Mouse (Mus musculus) gastrocnemius, adult 8-10 months (tissue): ENCODE data around the gene Hist1h4i. TPM values are rescaled to one million over a fixed set of nuclear protein-coding genes. Genes with fewer than 3 reads are reported as not detected.

ENCODE experiments used
- DNase-seq, 2 experiments: peaks; one replicate each; pipeline ENCODE4 v3.0.0; 2022; ENCODE audit warnings: low spot score in 2 of 2
- total RNA-seq, 4 experiments: library from RNA; stranded (reverse); gene quantifications; 2 replicates each; pipeline ENCODE4 v1.2.4; 2022

The Hist1h4i gene
- total RNA-seq, 4 experiments from 2014 or later, result 28.5 to 37.8 (median 35.7) TPM

GRCm38 (mm10) chr13:22013716-22014115, 27.4 kb downstream of the Hist1h4i start:
- DNase-seq, result no peak

DNA sequence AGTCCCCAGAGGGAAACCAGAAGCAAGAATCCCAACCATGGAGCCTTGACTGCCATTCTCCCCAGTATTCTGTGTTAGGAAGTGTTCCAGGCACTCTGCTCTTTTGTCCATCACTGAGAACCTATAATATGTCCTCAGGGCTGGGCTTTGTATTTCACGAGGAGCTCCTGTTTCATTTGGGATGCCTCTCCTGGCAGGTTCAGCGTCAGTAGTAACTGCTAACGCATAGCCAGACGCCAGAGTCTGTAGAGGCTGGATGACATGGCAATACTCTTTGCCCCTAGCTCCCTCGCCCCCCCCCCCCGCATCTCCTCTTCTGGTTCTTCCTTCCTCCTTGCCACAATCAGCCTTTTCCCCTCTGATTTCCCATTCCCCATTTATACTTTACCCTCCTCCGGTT, 31.5 kb downstream of the Hist1h4i start, which contains the start of gene Prss16:
TSS of gene Prss16 (minus strand) at position 101 of the 400 bp plus-strand sequence.
- DNase-seq, result no peak

GRCm38 (mm10) chr13:22008707-22009106, 32.5 kb downstream of the Hist1h4i start:
- no peak for DNase-seq

DNA sequence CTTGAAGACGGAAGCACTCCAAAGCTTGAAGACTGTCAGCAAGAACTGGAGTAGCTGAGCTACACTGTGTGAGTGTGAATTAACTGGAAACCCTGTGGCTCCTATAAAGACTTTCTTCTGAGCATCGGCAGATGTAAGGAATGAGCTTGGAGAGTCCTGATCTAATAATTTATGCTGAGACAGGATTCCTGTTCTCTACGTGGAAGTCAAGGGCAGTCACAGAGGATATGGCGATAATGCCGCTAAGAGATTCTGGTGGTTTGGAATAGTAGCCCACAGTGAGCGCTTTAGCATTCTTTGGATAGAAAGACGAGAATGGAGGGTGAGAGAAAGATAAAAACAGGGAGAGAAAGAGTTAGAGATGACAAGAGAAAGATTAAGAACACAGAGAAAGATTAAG, 33.3 kb downstream of the Hist1h4i start:
- no peak for DNase-seq

DNA sequence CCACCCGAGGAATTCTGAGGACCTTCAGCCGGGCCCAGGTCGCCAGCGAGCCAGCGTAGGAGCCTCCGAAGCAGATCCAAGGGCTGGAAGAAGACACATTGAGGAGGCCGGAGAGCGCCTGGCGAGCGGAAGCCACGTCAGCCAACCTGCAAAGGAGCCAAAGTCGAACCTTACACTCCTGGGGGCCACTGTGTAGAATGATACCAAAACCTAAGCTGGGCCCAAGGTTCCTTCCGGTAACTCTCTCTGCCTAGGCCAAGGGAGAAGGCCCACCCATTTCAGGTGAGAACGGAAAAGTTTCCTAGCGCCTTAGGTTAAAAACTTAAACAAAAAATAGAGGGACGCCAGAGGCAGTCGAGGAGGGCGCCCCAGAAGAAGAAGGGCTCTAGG, 34.0 kb downstream of the Hist1h4i start:
- no peak for DNase-seq

DNA sequence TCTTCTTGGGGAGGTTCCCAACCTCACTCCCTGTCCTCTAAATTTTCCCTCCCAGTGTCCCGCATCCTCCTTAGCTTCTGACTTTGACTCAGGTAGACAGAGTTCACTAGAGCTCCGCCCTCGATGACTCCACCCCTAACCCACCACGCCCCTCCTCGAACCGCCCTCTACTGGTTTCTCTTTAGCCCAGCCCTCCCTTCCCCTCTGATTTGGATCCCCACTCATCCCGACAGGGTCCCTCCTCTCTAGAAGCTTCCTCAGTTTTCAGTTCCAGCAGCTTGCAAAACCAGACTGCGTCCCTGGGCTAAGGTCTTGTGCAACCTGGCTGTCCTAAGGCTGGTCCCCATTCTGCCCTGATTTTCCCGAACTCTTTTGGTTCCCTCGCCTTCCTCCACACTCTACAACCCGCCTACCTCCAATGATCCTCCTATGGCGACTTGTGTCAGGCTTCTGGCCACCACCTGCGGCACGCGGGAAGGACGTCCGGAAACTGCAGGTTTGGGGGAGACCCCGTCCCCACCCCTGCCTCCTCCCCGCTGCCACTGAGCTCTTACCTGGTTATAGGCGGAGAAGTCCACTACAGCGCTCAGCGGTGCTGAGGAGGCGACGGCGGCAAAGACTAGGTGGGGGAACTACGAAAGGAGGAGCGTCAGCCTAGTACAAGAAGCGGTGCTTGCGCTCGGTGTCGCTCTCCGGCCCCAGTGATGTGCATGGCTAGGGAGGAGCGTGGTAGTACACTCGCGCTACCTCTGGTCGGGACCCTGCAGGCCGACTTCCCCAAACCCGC, 34.6 kb downstream of the Hist1h4i start:
- DNase-seq, result no peak

DNA sequence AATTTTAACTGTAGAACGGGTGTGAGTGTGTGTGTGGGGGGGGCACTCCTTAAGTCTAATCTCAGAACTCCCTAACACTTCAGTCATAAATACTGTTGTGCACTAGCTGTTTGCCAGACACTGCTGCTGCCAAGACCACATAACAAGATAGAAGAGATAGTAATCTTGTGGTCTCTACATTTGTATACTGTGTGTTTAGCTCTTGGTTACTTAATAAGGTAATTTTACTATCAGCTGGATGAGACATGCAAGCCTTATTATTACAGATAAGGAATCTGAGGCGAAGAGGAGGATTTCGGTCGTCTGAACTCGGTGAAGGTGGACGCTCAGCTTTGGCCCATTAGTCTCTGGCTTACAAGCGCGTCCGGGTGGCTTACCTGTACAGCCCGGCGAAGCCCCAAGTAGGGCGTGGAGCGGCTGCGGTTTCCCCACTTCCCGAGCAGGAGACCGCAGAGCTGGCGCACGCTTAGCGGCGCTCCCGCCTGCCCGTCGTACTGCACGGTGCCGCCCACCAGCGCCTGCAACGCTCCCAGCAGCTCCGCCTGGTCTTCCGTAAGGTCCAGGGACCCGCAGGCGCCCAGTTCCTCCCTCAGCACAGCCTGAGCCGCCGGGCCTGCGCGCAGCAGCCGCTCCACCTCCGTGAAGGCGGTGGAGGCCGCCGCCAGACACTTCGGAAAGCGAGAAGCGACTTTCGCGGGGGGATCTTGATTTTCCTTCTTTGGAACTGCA, 35.4 kb downstream of the Hist1h4i start:
- DNase-seq, result no peak

DNA sequence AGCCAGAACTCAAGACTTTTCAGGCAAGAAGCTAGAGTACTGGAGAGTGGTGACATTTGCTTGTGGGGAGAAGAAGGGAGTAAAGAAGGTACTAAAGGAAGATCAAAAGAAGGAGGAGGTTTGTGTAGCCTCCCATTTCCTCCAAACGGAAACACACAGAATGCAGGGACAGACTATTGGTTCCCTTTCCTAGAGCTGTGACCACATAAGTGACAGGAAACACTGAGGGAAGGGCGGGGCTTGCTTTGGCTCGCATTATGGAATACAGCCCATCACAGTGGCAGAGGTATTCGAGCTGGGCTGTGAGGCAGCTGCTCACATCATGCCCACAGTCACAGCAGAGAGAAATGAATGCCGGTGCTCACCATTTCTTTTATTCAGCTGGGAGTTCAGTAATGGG, 39.3 kb downstream of the Hist1h4i start:
- DNase-seq, result no peak

DNA sequence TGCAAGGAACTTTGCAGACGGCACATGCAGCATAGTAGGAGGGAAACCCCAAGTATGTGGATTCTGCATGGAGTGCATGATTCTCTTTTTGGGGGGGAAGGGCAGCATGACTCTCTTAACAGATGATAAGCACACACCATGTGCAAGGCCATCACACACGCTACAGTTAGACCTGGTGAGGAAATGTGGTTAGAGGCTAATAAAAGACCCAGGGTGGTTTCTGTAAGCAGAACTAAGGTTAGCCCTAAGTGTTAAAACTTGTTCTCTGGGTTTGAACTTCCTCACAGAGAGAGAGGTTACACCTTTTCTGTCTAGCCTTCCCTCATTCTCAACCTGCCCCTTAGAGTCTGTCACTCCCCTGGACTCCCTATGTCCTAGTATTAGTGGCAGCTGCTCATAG, 39.8 kb downstream of the Hist1h4i start:
- DNase-seq, result no peak

DNA sequence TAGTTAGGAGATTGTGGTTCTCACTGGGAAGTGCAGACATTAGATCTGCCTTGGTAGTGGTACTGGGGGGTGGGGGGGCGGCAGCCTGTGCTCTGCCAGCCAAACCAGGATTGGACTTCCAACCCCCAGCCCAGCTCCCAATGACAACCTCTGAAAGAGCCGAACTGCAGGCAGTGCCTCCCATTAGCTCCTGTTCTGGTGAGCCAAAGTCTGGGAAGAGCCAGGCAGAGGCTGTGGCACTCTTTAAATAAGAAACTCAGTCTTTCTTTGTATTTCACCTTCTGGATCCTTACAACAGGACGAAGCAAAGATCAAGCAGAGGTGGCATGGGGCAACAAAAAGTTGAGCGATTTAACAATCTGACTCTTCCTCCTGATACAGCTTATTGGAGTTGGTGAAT, 42.0 kb downstream of the Hist1h4i start:
- no peak for DNase-seq

DNA sequence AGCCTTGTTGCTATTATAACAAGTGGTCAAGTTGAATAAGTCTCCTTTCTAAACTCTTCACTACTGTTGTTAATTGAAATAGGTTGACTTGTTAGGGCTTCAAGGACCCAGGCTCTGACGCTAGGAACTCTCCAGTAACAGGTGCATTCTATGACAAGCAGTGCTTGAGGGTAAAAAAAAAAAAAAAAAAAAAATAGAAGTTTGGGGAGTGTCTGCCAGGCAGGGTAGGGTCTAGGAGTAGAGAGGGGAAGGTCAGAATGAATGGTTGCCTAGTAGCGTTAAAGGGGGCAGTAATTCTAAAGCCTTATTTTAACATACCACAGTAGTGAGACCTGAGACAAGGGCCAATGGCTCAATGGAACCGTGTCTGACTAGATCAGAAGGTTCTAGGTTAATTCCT, 42.8 kb downstream of the Hist1h4i start:
- no peak for DNase-seq

- DNase-seq, result no peak
These were observed 43.3 kb downstream of the Hist1h4i start for GRCm38 (mm10) chr13:21997821-21998220.

- no peak for DNase-seq
These were observed 43.9 kb downstream of the Hist1h4i start for GRCm38 (mm10) chr13:21997201-21997820.

- no peak for DNase-seq
These were observed 44.3 kb downstream of the Hist1h4i start for GRCm38 (mm10) chr13:21996840-21997185.

DNA sequence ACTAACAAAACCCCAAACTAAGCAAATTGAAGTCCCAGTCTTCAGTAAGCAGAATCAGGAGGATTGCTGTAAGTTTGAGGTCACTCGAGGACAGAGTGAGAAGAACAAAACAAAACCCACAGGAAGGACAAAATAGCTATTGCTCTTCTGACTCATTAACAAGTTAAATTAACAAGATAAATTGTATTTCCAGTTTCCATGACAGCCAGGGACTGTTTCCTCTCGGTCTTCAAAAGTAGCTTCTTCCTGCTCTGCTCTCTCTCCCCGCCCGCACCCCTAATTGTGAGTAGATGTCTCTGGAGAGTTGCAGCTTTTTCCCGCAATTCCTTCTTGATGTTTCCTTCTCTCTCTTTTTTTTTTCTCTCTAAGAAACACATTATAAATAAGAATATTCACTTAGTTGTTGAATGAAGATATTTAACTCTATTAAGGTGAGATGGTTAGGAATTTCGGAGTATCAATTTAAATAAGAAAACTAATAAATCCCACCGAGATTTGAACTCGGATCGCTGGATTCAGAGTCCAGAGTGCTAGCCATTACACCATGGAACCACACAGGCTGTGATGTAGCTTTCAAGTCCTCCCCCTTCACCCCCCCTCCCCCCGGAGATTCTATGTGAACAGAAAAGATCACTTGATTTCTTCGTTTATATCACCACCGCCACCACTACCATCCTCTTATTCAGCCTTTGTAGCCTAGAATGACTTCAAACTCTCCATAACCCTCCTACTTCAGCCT, 44.9 kb downstream of the Hist1h4i start:
- DNase-seq, result no peak

GRCm38 (mm10) chr13:21995331-21995914, 45.7 kb downstream of the Hist1h4i start:
- no peak for DNase-seq

DNA sequence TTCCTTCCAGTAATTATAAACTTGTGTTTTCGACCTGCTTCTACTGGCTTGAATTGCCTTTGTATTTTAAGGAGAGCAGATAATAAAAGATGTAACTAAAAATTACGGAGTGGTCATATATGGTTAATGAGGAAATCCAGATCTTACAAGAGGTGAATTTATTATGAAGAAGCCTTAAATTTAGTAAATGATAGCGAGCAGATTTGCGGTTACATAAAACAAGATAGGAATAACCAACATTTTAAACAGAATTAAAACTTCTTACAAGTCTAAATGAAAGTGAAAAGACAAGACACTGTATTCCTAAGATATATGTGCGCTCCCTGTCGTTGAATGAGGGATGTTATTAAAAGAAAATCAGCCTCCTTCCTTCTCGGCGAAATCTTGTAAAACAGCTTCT, 46.3 kb downstream of the Hist1h4i start:
- no peak for DNase-seq

DNA sequence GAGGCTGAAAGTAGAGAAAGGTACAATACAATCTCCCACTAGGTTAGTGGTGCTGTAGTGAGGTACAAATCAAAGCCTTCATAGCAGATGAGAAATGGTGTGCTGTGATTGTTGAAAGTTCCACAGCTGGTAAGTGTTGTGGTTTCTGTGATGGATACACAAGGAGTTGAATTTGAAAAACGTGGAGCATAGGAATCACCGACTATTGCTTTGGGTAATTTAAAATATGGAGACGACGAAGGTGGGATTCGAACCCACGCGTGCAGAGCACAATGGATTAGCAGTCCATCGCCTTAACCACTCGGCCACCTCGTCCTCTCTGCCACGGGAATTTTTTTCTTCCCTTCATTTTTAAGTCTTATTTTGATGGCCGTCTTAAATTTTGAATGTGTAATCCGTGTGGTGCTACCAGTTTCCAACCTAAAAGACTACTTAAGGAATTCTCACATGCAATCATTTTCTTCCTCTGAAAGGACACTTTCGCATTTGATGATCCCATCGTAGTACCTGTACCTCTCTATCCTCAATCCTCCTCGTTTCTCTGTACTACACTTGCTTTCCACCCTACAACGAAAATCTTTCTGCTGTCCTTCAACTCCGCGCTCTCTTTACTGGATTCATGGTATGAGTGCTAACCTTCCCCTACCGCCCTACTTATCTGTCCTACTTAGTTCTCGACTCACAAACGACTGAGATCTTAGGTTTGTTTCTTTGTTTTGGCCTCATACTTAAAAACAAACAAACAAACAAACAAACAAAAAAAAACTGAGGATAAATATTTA, 47.0 kb downstream of the Hist1h4i start:
- no peak for DNase-seq

GRCm38 (mm10) chr13:21992550-21992949, 48.6 kb downstream of the Hist1h4i start:
- DNase-seq, result no peak
